Mouse (Mus musculus): ENCODE measurements around the gene Nop16. TPM values are rescaled to one million over a fixed set of nuclear protein-coding genes. Genes with fewer than 3 reads are reported as not detected.
"Not testable (repeated sequence)": the region's sequence is repeated elsewhere in the genome, so short reads cannot be mapped to it uniquely, and the experiment has no call there.

Nop16 gene
- polyA plus RNA-seq, 1 experiment from 2014 or later, result 95.6 TPM

- Histone ChIP-seq H3K9ac (ENCODE audit: low read length) (no peak overlapping the region), H3K4me1 (ENCODE audit: control insufficient read depth, insufficient read depth, low read length) (0 out of 2 replicates have a peak, but pooled peaks cover 3% of the 10 kb centered on the region), H3K27me3 (ENCODE audit: control insufficient read depth, insufficient read depth, low read length) (no peaks in the 10 kb centered on the region), H3K36me3 (ENCODE audit: control insufficient read depth, insufficient read depth, low read length) (no peaks in the 10 kb centered on the region), H3K9me3 (ENCODE audit: control insufficient read depth, low read length) (no peaks in the 10 kb centered on the region), H3K27ac (replicated peaks; ENCODE audit: low read depth, low read length) (no peak overlapping the region), H3K4me2 (ENCODE audit: low read depth, severe bottlenecking) (no peak overlapping the region), H3K4me3 (ENCODE audit: low read depth, low read length) (no peak overlapping the region)
- no peak for DNase-seq (ENCODE audit: low spot score)
- ATAC-seq (ENCODE audit: insufficient number of reproducible peaks, low FRiP score, low TSS enrichment, low read depth), result no peak
- WGBS, result 85% methylated on average over 8 of the region's 8 CpGs
Measured at GRCm38 (mm10) chr13:54616307-54616706, 26.4 kb upstream of the Nop16 start.

DNA sequence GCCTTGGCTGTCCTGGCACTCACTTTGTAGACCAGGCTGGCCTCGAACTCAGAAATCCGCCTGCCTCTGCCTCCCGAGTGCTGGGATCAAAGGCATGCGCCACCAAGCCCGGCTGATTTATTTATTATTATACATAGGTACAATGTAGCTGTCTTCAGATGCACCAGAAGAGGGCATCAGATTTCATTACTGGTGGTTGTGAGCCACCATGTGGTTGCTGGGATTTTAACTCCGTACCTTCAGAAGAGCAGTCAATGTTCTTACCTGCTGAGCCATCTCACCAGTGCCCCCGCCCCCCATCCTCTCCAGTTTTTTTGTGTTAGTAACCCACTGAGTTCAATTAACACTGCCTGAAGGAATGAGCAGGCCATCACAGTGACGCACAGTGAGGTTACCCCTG, 23.3 kb upstream of the Nop16 start:
- H3K9me3 ChIP-seq (ENCODE audit: control insufficient read depth, low read length); H3K4me3 ChIP-seq (ENCODE audit: low read depth, low read length); ATAC-seq (ENCODE audit: insufficient number of reproducible peaks, low FRiP score, low TSS enrichment, low read depth); H3K4me1 ChIP-seq (ENCODE audit: control insufficient read depth, insufficient read depth, low read length); H3K4me2 ChIP-seq (ENCODE audit: low read depth, severe bottlenecking); H3K27ac ChIP-seq (replicated peaks; ENCODE audit: low read depth, low read length); DNase-seq (ENCODE audit: low spot score); H3K27me3 ChIP-seq (ENCODE audit: control insufficient read depth, insufficient read depth, low read length); H3K36me3 ChIP-seq (ENCODE audit: control insufficient read depth, insufficient read depth, low read length); H3K9ac ChIP-seq (ENCODE audit: low read length): not testable (repeated sequence)
- 85% methylated on average over 8 of the region's 8 CpGs for WGBS

DNA sequence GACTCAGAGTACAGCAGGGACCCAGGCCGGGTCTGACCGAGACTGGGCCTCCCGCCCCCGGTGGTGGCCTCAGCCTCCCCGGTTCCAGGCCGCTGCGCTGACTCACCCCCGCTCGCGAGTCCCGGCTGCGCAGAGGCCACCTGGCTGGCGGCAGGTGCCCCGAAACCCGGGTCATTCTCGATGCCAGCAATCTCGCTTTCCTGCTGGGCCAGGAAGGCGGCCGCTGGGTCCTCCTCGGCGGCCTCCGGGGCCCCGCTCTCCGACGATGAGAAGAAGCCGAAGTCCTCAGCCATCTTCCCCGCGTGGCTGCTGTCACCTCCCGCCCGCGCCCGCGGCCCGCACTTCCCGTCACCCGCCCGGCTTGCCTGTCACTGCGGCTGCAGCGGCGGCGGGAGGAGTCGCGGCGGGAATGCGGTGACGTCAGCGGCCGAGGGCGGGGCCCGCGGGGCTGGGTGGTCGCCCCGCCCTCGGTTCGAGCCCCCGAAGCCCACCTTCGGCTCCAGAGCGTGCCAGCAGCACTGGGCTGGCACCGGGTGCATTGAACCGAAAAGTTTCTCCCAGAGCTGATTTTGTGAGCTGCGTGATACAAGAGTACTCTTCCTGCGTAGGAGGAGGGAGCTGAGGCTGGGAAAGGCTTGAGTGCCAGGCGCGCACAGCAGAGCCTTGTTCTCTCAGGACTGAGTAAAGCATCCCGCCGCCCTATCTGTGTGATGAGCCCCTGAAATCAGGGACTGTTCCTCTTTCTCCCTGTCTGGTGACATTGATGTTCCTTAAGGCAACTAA, 21.3 kb upstream of the Nop16 start, which contains the start of gene Cltb:
Cltb (minus strand) TSS at position 373 of the 783 bp plus-strand sequence.
- Histone ChIP-seq H3K9me3 (ENCODE audit: control insufficient read depth, low read length) (no peaks in the 10 kb centered on the region), H3K9ac (ENCODE audit: low read length) (peak within 1 kb of the TSS; percentile 60), H3K4me1 (ENCODE audit: control insufficient read depth, insufficient read depth, low read length) (peaks cover 7% of the 10 kb centered on the region), H3K36me3 (ENCODE audit: control insufficient read depth, insufficient read depth, low read length) (no peaks in the 10 kb centered on the region), H3K4me3 (ENCODE audit: low read depth, low read length) (peak within 1 kb of the TSS; percentile 48), H3K4me2 (ENCODE audit: low read depth, severe bottlenecking) (peak within 1 kb of the TSS; percentile 96), H3K27me3 (ENCODE audit: control insufficient read depth, insufficient read depth, low read length) (peaks cover 6% of the 10 kb centered on the region; the same call in 1 of the 2 replicates), H3K27ac (replicated peaks; ENCODE audit: low read depth, low read length) (no peak within 1 kb of the TSS)
- ATAC-seq (ENCODE audit: insufficient number of reproducible peaks, low FRiP score, low TSS enrichment, low read depth) (no peak), DNase-seq (ENCODE audit: low spot score) (peak; percentile 88)
- 1% methylated on average over 60 of the region's 66 CpGs for WGBS

DNA sequence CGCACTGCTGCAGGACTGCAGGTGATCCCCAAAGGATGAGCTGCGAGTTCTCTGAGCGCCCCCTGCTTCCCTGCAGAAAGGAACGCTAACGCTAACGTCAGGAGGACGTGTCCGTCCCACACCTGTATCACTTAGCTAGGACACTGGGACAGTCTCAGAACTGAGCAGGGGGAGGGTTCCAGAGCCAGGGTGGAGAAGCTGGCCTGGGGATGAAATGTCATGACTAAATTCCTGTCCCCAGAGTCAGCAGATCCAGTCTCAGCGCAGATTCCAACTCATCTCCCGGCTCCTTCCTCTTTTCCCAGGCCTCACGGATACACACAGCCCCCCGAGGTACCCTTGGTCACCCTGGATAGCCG, 20.7 kb upstream of the Nop16 start:
- Histone ChIP-seq H3K27me3 (ENCODE audit: control insufficient read depth, insufficient read depth, low read length) (peaks cover 6% of the 10 kb centered on the region; the same call in 1 of the 2 replicates), H3K27ac (replicated peaks; ENCODE audit: low read depth, low read length) (no peak overlapping the region), H3K9me3 (ENCODE audit: control insufficient read depth, low read length) (no peaks in the 10 kb centered on the region), H3K4me3 (ENCODE audit: low read depth, low read length) (peak overlapping the region; percentile 48), H3K9ac (ENCODE audit: low read length) (peak overlapping the region; percentile 60), H3K4me1 (ENCODE audit: control insufficient read depth, insufficient read depth, low read length) (peaks cover 7% of the 10 kb centered on the region), H3K36me3 (ENCODE audit: control insufficient read depth, insufficient read depth, low read length) (no peaks in the 10 kb centered on the region), H3K4me2 (ENCODE audit: low read depth, severe bottlenecking) (peak overlapping the region; percentile 96)
- DNase-seq (ENCODE audit: low spot score) (no peak), ATAC-seq (ENCODE audit: insufficient number of reproducible peaks, low FRiP score, low TSS enrichment, low read depth) (no peak)
- WGBS, result 14% methylated on average over 13 of the region's 13 CpGs

DNA sequence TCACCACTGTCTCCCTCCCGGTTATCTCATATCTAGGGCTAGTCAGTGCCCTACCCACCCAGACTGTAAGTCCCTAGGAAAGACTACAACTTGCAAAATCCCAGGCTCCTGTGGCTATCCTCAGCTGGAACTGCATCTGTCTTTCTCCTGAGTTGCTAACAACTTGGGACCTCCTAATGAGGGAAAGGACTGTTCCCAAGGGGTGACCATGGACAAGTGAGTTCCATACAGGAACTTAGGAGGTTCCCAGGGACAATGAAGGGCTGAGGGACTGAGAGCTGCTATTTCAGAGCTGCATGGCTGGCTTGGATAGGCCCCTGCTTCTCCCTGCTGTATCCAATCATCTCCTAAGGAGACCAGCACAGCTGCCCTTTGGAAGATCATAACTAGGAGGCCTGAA, 19.4 kb upstream of the Nop16 start:
- no peak for ATAC-seq (ENCODE audit: insufficient number of reproducible peaks, low FRiP score, low TSS enrichment, low read depth)
- H3K4me1 ChIP-seq (ENCODE audit: control insufficient read depth, insufficient read depth, low read length), result peaks cover 7% of the 10 kb centered on the region
- DNase-seq (ENCODE audit: low spot score), result no peak
- no peak overlapping the region for H3K4me2 ChIP-seq (ENCODE audit: low read depth, severe bottlenecking)
- H3K27me3 ChIP-seq (ENCODE audit: control insufficient read depth, insufficient read depth, low read length), result peaks cover 6% of the 10 kb centered on the region; the same call in 1 of the 2 replicates
- H3K4me3 ChIP-seq (ENCODE audit: low read depth, low read length), result no peak overlapping the region
- 21% methylated on average over 1 of the region's 1 CpGs for WGBS
- H3K9me3 ChIP-seq (ENCODE audit: control insufficient read depth, low read length), result no peaks in the 10 kb centered on the region
- H3K36me3 ChIP-seq (ENCODE audit: control insufficient read depth, insufficient read depth, low read length), result no peaks in the 10 kb centered on the region
- H3K27ac ChIP-seq (replicated peaks; ENCODE audit: low read depth, low read length), result no peak overlapping the region
- H3K9ac ChIP-seq (ENCODE audit: low read length), result no peak overlapping the region

DNA sequence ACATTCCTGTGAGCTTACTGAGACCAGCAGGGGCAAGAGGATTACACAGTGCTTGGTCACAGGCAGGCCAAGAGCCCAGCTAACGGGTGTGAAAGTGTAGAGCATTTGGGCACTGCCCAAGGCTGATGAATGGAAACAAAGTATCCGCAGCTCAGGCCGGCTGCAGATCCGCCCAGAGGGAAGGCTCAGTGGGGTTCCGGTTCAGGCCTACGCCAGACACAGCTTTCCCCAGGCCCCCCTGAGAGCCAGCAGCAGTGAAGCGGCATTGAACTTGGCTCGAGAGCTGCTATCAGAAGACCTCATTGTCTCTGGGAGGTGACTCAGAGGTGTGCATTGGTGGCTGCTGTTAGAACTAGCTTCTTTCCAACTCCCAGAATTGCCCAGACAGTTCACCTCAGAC, 18.8 kb upstream of the Nop16 start:
- H3K9ac ChIP-seq (ENCODE audit: low read length), result no peak overlapping the region
- no peak overlapping the region for H3K4me3 ChIP-seq (ENCODE audit: low read depth, low read length)
- H3K36me3 ChIP-seq (ENCODE audit: control insufficient read depth, insufficient read depth, low read length), result no peaks in the 10 kb centered on the region
- DNase-seq (ENCODE audit: low spot score), result no peak
- peaks cover 9% of the 10 kb centered on the region for H3K4me1 ChIP-seq (ENCODE audit: control insufficient read depth, insufficient read depth, low read length)
- no peaks in the 10 kb centered on the region for H3K9me3 ChIP-seq (ENCODE audit: control insufficient read depth, low read length)
- WGBS, result 21% methylated on average over 8 of the region's 8 CpGs
- H3K27me3 ChIP-seq (ENCODE audit: control insufficient read depth, insufficient read depth, low read length), result peaks cover 6% of the 10 kb centered on the region; the same call in 1 of the 2 replicates
- no peak overlapping the region for H3K27ac ChIP-seq (replicated peaks; ENCODE audit: low read depth, low read length)
- no peak for ATAC-seq (ENCODE audit: insufficient number of reproducible peaks, low FRiP score, low TSS enrichment, low read depth)
- H3K4me2 ChIP-seq (ENCODE audit: low read depth, severe bottlenecking), result no peak overlapping the region

DNA sequence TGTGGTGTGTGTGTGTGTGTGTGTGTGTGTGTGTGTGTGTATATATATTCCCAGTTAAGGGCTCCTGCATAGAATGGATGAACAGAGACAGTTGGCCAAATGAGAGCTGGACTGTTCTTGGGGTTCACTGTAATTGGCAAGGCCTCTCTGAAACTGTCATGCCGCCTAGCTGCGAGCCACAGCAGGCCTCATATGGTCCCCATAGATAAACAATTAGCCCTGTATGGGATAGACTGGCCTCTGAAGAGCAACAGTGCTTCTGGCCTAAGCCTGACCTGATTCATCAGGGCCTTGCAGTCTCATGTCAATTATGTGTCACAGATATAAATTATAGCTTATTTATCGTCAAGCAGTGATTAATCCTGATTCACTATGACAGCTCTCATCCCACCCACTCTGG, 18.1 kb upstream of the Nop16 start:
- DNase-seq (ENCODE audit: low spot score), result no peak
- no peak for ATAC-seq (ENCODE audit: insufficient number of reproducible peaks, low FRiP score, low TSS enrichment, low read depth)
- peaks cover 6% of the 10 kb centered on the region; the same call in 1 of the 2 replicates for H3K27me3 ChIP-seq (ENCODE audit: control insufficient read depth, insufficient read depth, low read length)
- H3K4me1 ChIP-seq (ENCODE audit: control insufficient read depth, insufficient read depth, low read length), result peaks cover 9% of the 10 kb centered on the region
- H3K4me3 ChIP-seq (ENCODE audit: low read depth, low read length), result no peak overlapping the region
- H3K9me3 ChIP-seq (ENCODE audit: control insufficient read depth, low read length), result no peaks in the 10 kb centered on the region
- no peaks in the 10 kb centered on the region for H3K36me3 ChIP-seq (ENCODE audit: control insufficient read depth, insufficient read depth, low read length)
- no peak overlapping the region for H3K9ac ChIP-seq (ENCODE audit: low read length)
- H3K27ac ChIP-seq (replicated peaks; ENCODE audit: low read depth, low read length), result no peak overlapping the region
- no peak overlapping the region for H3K4me2 ChIP-seq (ENCODE audit: low read depth, severe bottlenecking)
- 75% methylated on average over 3 of the region's 3 CpGs for WGBS

DNA sequence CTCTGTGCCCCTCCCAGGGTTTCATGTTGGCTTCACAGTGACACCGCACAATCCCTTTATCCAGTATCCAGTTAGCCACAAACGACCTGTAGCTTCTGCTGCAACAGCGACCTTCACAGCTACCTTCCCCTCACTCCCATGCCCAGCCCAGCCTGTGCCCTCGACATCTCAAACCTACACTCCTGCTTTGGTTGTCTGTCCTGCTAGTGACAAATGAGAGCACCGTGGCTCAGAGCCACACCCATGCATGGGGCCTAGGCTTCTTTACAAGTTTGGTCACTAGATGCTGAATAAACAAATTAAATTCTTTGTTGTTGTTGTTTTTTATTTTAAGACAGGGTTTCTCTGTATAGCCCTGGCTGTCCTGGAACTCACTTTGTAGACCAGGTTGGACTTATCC, 17.3 kb upstream of the Nop16 start:
- DNase-seq (ENCODE audit: low spot score) (no peak), ATAC-seq (ENCODE audit: insufficient number of reproducible peaks, low FRiP score, low TSS enrichment, low read depth) (no peak)
- Histone ChIP-seq H3K36me3 (ENCODE audit: control insufficient read depth, insufficient read depth, low read length) (no peaks in the 10 kb centered on the region), H3K4me2 (ENCODE audit: low read depth, severe bottlenecking) (no peak overlapping the region), H3K4me3 (ENCODE audit: low read depth, low read length) (no peak overlapping the region), H3K27me3 (ENCODE audit: control insufficient read depth, insufficient read depth, low read length) (peaks cover 6% of the 10 kb centered on the region; the same call in 1 of the 2 replicates), H3K9me3 (ENCODE audit: control insufficient read depth, low read length) (no peaks in the 10 kb centered on the region), H3K27ac (replicated peaks; ENCODE audit: low read depth, low read length) (no peak overlapping the region), H3K9ac (ENCODE audit: low read length) (no peak overlapping the region), H3K4me1 (ENCODE audit: control insufficient read depth, insufficient read depth, low read length) (peaks cover 9% of the 10 kb centered on the region)
- WGBS, result 48% methylated on average over 5 of the region's 5 CpGs

All from limb, embryonic 11.5 days (tissue).